Mouse (Mus musculus): ENCODE results near the gene Calm2. TPM values are rescaled to one million over a fixed set of nuclear protein-coding genes. Genes with fewer than 3 reads are reported as not detected.

The Calm2 gene
- polyA plus RNA-seq, 1 experiment from 2014 or later: 1,017 TPM

- Histone ChIP-seq H3K9me3 (replicated peaks; ENCODE audit: control insufficient read depth, low read length) (no peaks in the 10 kb centered on the region), H3K36me3 (ENCODE audit: control insufficient read depth, insufficient read depth, low read length) (no peaks in the 10 kb centered on the region), H3K9ac (ENCODE audit: low read length) (no peak overlapping the region), H3K4me1 (ENCODE audit: control insufficient read depth, insufficient read depth, low read length) (peaks cover 2% of the 10 kb centered on the region), H3K27me3 (ENCODE audit: control insufficient read depth, insufficient read depth, low read length) (no peaks in the 10 kb centered on the region), H3K4me3 (replicated peaks; ENCODE audit: low read length) (no peak overlapping the region), H3K4me2 (ENCODE audit: low read depth, low read length) (no peak overlapping the region), H3K27ac (ENCODE audit: low read length) (no peak overlapping the region)
- WGBS: 68% methylated on average over 5 of the region's 5 CpGs
- no peak for ATAC-seq (ENCODE audit: insufficient read depth, low FRiP score)
Measured at GRCm38 (mm10) chr17:87468616-87469015, 21.9 kb upstream of the Calm2 start.

- Histone ChIP-seq H3K9ac (ENCODE audit: low read length) (no peak overlapping the region), H3K9me3 (replicated peaks; ENCODE audit: control insufficient read depth, low read length) (no peaks in the 10 kb centered on the region), H3K4me2 (ENCODE audit: low read depth, low read length) (no peak overlapping the region), H3K27ac (ENCODE audit: low read length) (no peak overlapping the region; the same call in 1 of the 2 replicates), H3K4me3 (replicated peaks; ENCODE audit: low read length) (no peak overlapping the region), H3K4me1 (ENCODE audit: control insufficient read depth, insufficient read depth, low read length) (peaks cover 32% of the 10 kb centered on the region), H3K36me3 (ENCODE audit: control insufficient read depth, insufficient read depth, low read length) (no peaks in the 10 kb centered on the region), H3K27me3 (ENCODE audit: control insufficient read depth, insufficient read depth, low read length) (no peaks in the 10 kb centered on the region)
- no peak for ATAC-seq (ENCODE audit: insufficient read depth, low FRiP score)
- WGBS: 57% methylated on average over 3 of the region's 3 CpGs
Measured at GRCm38 (mm10) chr17:87461499-87461896, 14.8 kb upstream of the Calm2 start.

GRCm38 (mm10) chr17:87460669-87461498 is 14.1 kb upstream of the Calm2 start:
- ATAC-seq (ENCODE audit: insufficient read depth, low FRiP score): no peak
- H3K27me3 ChIP-seq (ENCODE audit: control insufficient read depth, insufficient read depth, low read length): no peaks in the 10 kb centered on the region
- H3K4me1 ChIP-seq (ENCODE audit: control insufficient read depth, insufficient read depth, low read length): peaks cover 32% of the 10 kb centered on the region
- WGBS: 46% methylated on average over 17 of the region's 17 CpGs
- H3K27ac ChIP-seq (ENCODE audit: low read length): peak overlapping the region; percentile 84
- H3K4me3 ChIP-seq (replicated peaks; ENCODE audit: low read length): peak overlapping the region; percentile 19; the same call in 1 of the 2 replicates
- peak overlapping the region; percentile 56; the same call in 1 of the 2 replicates for H3K9ac ChIP-seq (ENCODE audit: low read length)
- H3K4me2 ChIP-seq (ENCODE audit: low read depth, low read length): peak overlapping the region; percentile 46
- H3K36me3 ChIP-seq (ENCODE audit: control insufficient read depth, insufficient read depth, low read length): no peaks in the 10 kb centered on the region
- no peaks in the 10 kb centered on the region for H3K9me3 ChIP-seq (replicated peaks; ENCODE audit: control insufficient read depth, low read length)

DNA sequence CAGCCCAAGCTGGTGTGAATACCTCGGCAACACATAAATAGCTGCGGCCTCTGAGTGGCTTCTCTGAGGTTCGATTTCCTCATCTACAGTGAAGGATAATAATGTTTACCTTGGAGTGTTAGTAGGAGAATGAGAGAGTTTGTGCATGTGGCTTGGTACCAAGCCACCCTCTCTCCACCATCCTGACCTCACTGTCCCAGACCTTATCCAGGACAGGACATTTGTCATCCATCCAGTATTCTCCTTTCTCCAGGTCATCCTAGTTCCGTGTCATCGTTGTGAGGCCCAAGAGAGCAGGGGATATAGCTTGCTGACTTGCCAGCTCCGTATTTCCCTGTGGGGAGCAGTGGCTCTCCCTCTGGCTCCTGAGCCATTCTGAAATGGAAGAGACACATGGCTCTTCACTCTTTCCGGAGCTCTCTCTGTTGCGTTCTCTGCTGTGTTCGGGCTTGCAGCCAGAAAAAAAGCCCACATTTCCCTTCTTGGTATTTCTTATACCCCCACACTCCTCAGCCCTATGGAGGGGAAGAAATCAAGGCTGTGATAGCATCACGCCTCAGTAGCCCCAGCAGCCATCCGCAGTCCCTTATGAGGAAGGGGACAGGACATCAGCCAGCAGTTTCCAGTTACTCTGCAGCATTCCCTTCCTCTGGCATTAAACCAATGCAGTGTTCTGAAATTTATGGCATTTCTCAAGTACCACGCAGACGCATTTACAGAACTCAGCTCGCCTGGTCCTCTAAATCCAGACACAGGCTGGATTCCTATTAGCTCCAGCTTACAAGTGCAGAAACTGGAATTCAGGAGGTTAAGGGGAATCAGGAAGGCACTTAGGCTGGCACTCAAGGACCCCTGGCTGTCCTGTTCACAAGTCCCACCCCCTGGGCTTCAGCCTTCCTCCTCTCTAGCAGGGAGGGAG is 13.3 kb upstream of the Calm2 start:
- H3K4me3 ChIP-seq (replicated peaks; ENCODE audit: low read length): peak overlapping the region; percentile 19
- 18% methylated on average over 14 of the region's 14 CpGs for WGBS
- peak; percentile 58 for ATAC-seq (ENCODE audit: insufficient read depth, low FRiP score)

GRCm38 (mm10) chr17:87458911-87459749 is 12.4 kb upstream of the Calm2 start:
- Histone ChIP-seq H3K27ac (ENCODE audit: low read length) (peak overlapping the region; percentile 84), H3K4me2 (ENCODE audit: low read depth, low read length) (peak overlapping the region; percentile 46), H3K9ac (ENCODE audit: low read length) (peak overlapping the region; percentile 56), H3K4me1 (ENCODE audit: control insufficient read depth, insufficient read depth, low read length) (peaks cover 32% of the 10 kb centered on the region), H3K27me3 (ENCODE audit: control insufficient read depth, insufficient read depth, low read length) (no peaks in the 10 kb centered on the region), H3K4me3 (replicated peaks; ENCODE audit: low read length) (no peak overlapping the region; the same call in 1 of the 2 replicates), H3K36me3 (ENCODE audit: control insufficient read depth, insufficient read depth, low read length) (no peaks in the 10 kb centered on the region), H3K9me3 (replicated peaks; ENCODE audit: control insufficient read depth, low read length) (no peaks in the 10 kb centered on the region)
- ATAC-seq (ENCODE audit: insufficient read depth, low FRiP score): peak; percentile 79
- 6% methylated on average over 13 of the region's 17 CpGs for WGBS

More for the DNA sequence above, 13.3 kb upstream of the Calm2 start:
- peak overlapping the region; percentile 84 for H3K27ac ChIP-seq (ENCODE audit: low read length)
- H3K9ac ChIP-seq (ENCODE audit: low read length): peak overlapping the region; percentile 56
- peaks cover 32% of the 10 kb centered on the region for H3K4me1 ChIP-seq (ENCODE audit: control insufficient read depth, insufficient read depth, low read length)
- no peaks in the 10 kb centered on the region for H3K27me3 ChIP-seq (ENCODE audit: control insufficient read depth, insufficient read depth, low read length)
- no peaks in the 10 kb centered on the region for H3K36me3 ChIP-seq (ENCODE audit: control insufficient read depth, insufficient read depth, low read length)
- H3K9me3 ChIP-seq (replicated peaks; ENCODE audit: control insufficient read depth, low read length): no peaks in the 10 kb centered on the region
- H3K4me2 ChIP-seq (ENCODE audit: low read depth, low read length): peak overlapping the region; percentile 46

GRCm38 (mm10) chr17:87457961-87458360 is 11.2 kb upstream of the Calm2 start:
- 44% methylated on average over 7 of the region's 7 CpGs for WGBS
- H3K9ac ChIP-seq (ENCODE audit: low read length): no peak overlapping the region
- H3K4me2 ChIP-seq (ENCODE audit: low read depth, low read length): no peak overlapping the region
- no peak overlapping the region for H3K27ac ChIP-seq (ENCODE audit: low read length)
- H3K27me3 ChIP-seq (ENCODE audit: control insufficient read depth, insufficient read depth, low read length): no peaks in the 10 kb centered on the region
- peaks cover 32% of the 10 kb centered on the region for H3K4me1 ChIP-seq (ENCODE audit: control insufficient read depth, insufficient read depth, low read length)
- H3K9me3 ChIP-seq (replicated peaks; ENCODE audit: control insufficient read depth, low read length): no peaks in the 10 kb centered on the region
- ATAC-seq (ENCODE audit: insufficient read depth, low FRiP score): no peak
- no peak overlapping the region for H3K4me3 ChIP-seq (replicated peaks; ENCODE audit: low read length)
- no peaks in the 10 kb centered on the region for H3K36me3 ChIP-seq (ENCODE audit: control insufficient read depth, insufficient read depth, low read length)

DNA sequence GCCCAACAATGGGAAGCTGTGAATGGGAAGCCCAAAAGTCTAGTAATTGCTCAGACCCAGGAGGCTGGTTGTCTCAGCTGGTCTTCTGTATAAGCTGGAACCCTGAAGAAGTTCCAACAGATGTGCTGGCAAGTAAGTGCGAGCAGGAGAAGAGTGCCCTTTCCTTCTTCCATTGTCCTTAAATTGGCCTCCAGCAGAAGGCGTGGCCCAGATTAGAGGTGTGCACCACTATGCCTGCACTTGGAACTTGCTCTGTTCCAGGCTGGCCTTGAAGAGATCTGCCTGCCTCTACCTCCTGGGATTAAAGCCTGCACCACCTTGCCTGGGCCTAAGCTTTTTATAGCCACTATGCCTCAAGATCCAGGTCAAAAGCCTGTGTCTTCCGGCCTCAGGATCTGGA is 7.4 kb upstream of the Calm2 start:
- Histone ChIP-seq H3K9ac (ENCODE audit: low read length) (no peak overlapping the region), H3K4me2 (ENCODE audit: low read depth, low read length) (no peak overlapping the region), H3K9me3 (replicated peaks; ENCODE audit: control insufficient read depth, low read length) (no peaks in the 10 kb centered on the region), H3K4me1 (ENCODE audit: control insufficient read depth, insufficient read depth, low read length) (peaks cover 11% of the 10 kb centered on the region), H3K27me3 (ENCODE audit: control insufficient read depth, insufficient read depth, low read length) (no peaks in the 10 kb centered on the region), H3K4me3 (replicated peaks; ENCODE audit: low read length) (no peak overlapping the region), H3K27ac (ENCODE audit: low read length) (no peak overlapping the region), H3K36me3 (ENCODE audit: control insufficient read depth, insufficient read depth, low read length) (no peaks in the 10 kb centered on the region)
- 89% methylated on average over 3 of the region's 3 CpGs for WGBS
- ATAC-seq (ENCODE audit: insufficient read depth, low FRiP score): no peak

DNA sequence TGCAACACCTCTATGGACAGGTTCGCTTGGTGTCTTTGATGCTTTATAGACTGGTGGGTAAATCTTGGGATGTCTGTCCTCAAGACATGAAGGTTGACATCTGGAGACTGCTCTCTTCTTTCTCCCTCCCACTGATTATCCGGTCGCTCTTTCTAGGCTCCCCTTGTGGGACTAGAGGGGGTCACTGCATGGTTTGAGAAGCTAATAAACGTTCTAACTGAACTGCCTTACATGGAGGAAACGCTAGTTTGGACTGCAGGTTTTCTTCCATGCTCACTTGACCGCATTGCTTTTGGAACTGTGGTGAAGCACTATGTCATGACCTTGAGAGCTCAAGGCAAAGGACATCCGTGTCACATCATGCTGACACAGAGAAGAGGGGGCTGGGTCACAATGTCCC is 6.6 kb upstream of the Calm2 start:
- 79% methylated on average over 7 of the region's 7 CpGs for WGBS
- Histone ChIP-seq H3K27ac (ENCODE audit: low read length) (no peak overlapping the region), H3K27me3 (ENCODE audit: control insufficient read depth, insufficient read depth, low read length) (no peaks in the 10 kb centered on the region), H3K4me2 (ENCODE audit: low read depth, low read length) (no peak overlapping the region), H3K4me3 (replicated peaks; ENCODE audit: low read length) (no peak overlapping the region), H3K9me3 (replicated peaks; ENCODE audit: control insufficient read depth, low read length) (no peaks in the 10 kb centered on the region), H3K9ac (ENCODE audit: low read length) (no peak overlapping the region), H3K4me1 (ENCODE audit: control insufficient read depth, insufficient read depth, low read length) (peaks cover 5% of the 10 kb centered on the region; the same call in 1 of the 2 replicates), H3K36me3 (ENCODE audit: control insufficient read depth, insufficient read depth, low read length) (no peaks in the 10 kb centered on the region)
- ATAC-seq (ENCODE audit: insufficient read depth, low FRiP score): no peak
